Mouse (Mus musculus): Measurements from ENCODE around the gene Slc38a1. TPM values are rescaled to one million over a fixed set of nuclear protein-coding genes. Genes with fewer than 3 reads are reported as not detected.

Slc38a1 gene
- total RNA-seq, 1 experiment from 2014 or later, result 139 TPM

DNA sequence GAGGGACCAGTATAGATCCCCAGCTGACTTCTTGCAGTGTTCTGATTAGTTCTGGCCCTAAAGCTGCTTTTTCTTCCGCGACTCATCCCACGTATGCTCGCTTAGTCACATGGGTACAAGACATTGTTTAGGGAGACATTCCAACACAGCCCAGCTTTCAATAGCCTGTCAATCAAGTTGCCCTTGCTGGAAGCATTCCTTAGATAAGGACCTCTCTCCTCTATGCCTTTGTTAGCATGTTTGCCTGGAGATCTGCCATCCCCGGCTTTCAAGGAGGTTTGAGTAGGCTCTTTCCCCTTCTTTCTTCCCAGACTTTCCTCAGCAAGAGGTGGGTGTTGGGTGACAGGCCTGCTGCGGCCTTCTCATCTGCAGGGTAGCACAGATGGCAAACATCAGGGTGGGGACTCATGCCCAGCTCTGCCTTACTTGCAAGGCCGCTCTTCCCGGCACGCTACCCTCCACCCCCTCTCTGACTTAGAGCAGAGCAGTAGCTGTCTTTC, 118.4 kb downstream of the Slc38a1 start:
- ATAC-seq (ENCODE audit: extremely low read depth, insufficient number of reproducible peaks, low FRiP score, poor library complexity, severe bottlenecking), result no peak

Other genes starting within 250 kb of the Slc38a1 start
- 194 and 196 TPM in 2 replicates for gene Scaf11, start 182.1 kb downstream of the Slc38a1 start, total RNA-seq (2017)
- gene Slc38a2, start 56.8 kb upstream of the Slc38a1 start, total RNA-seq (2017), result 136 and 139 TPM in 2 replicates